Mouse (Mus musculus) heart, embryonic 14.5 days (tissue): ENCODE results near the gene Camk2d. TPM values are rescaled to one million over a fixed set of nuclear protein-coding genes. Genes with fewer than 3 reads are reported as not detected.

Experiments used
- ATAC-seq: fragments of 200-750 bp; cut with Nextera tagmentation; 2 replicates; pipeline ENCODE4 v1.8.0; 2017; ENCODE audit warnings: low read depth, moderate TSS enrichment; ENCODE audit not compliant: insufficient number of reproducible peaks, insufficient read depth, low FRiP score
- H3K27ac ChIP-seq, 2 experiments: fragments of 200-500 bp in 1 of 2; fragments of 300-500 bp in 1 of 2; sonication (generic) in 1 of 2; replicated peaks in 1 of 2; 2 replicates each; pipeline ENCODE4 v1.5.1; 2012 to 2014; ENCODE audit warnings: low read depth in 2 of 2, low read length in 2 of 2, control low read depth in 1 of 2, mild to moderate bottlenecking in 1 of 2, mixed read lengths in 1 of 2; ENCODE audit not compliant: control insufficient read depth in 1 of 2, insufficient read depth in 1 of 2
- H3K27me3 ChIP-seq: fragments of 300-500 bp; sonication (generic); 2 replicates; pipeline ENCODE4 v1.6.1; 2014; ENCODE audit warnings: mild to moderate bottlenecking, low read length, control low read depth; ENCODE audit not compliant: control insufficient read depth, insufficient read depth
- H3K36me3 ChIP-seq: fragments of 300-500 bp; sonication (generic); 2 replicates; pipeline ENCODE4 v1.6.1; 2014; ENCODE audit warnings: mild to moderate bottlenecking, control low read depth, low read length, mixed read lengths; ENCODE audit not compliant: control insufficient read depth, insufficient read depth
- H3K4me1 ChIP-seq, 2 experiments: fragments of 200-500 bp in 1 of 2; fragments of 300-500 bp in 1 of 2; sonication (generic) in 1 of 2; 2 replicates each; pipeline ENCODE4 v1.6.1; 2012 to 2014; ENCODE audit warnings: low read length in 2 of 2, control low read depth in 1 of 2, mixed read lengths in 1 of 2; ENCODE audit not compliant: control insufficient read depth in 2 of 2, insufficient read depth in 2 of 2
- H3K4me2 ChIP-seq: fragments of 300-500 bp; sonication (generic); 2 replicates; pipeline ENCODE4 v1.6.1; 2014; ENCODE audit warnings: mild to moderate bottlenecking, low read length
- H3K4me3 ChIP-seq, 2 experiments: fragments of 200-500 bp in 1 of 2; fragments of 300-500 bp in 1 of 2; sonication (generic) in 1 of 2; 2 replicates each; pipeline ENCODE4 v1.5.1; 2012 to 2014; ENCODE audit warnings: low read length in 2 of 2, mild to moderate bottlenecking in 2 of 2, control low read depth in 1 of 2, low read depth in 1 of 2, moderate library complexity in 1 of 2; ENCODE audit not compliant: control insufficient read depth in 1 of 2, insufficient read depth in 1 of 2
- H3K9ac ChIP-seq: fragments of 300-500 bp; sonication (generic); 2 replicates; pipeline ENCODE4 v1.6.1; 2014; ENCODE audit warnings: mild to moderate bottlenecking, low read length
- H3K9me3 ChIP-seq: fragments of 300-500 bp; sonication (generic); 2 replicates; pipeline ENCODE4 v1.6.1; 2016; ENCODE audit warnings: low read length, control low read depth; ENCODE audit not compliant: control insufficient read depth
- WGBS: fragments of 180-500 bp; shearing (Covaris S2); extraction: QIAGEN DNeasy Blood & Tissue Kit; methylation state at CpG from one replicate; pipeline ENCODE4 v1.1.7; 2014; 5-methylcytosine and 5-hydroxymethylcytosine counted together
- polyA plus RNA-seq: library from polyadenylated mRNA; unstranded; fragments of >200 nt; fragmentation: Nextera tagmentation; extraction: Ambion mirVana; gene quantifications from 2 replicates; pipeline ENCODE4 v1.2.1, GENCODE M21; 2014

Camk2d gene
- polyA plus RNA-seq, 1 experiment from 2014 or later, result 149 TPM

- Histone ChIP-seq H3K4me3 (no peak overlapping the region), H3K9me3 (no peaks in the 10 kb centered on the region), H3K9ac (no peak overlapping the region), H3K4me1 (peaks cover 5 to 20% of the 10 kb centered on the region in 2 experiments), H3K36me3 (no peaks in the 10 kb centered on the region), H3K4me2 (no peak overlapping the region), H3K27ac (no peak overlapping the region), H3K27me3 (no peaks in the 10 kb centered on the region)
- ATAC-seq, result no peak
- WGBS, result 93% methylated on average over 5 of the region's 5 CpGs
Observed at GRCm38 (mm10) chr3:126730411-126730810, 134.3 kb downstream of the Camk2d start.

- ATAC-seq, result no peak
- WGBS, result 87% methylated on average over 2 of the region's 2 CpGs
Observed at GRCm38 (mm10) chr3:126732323-126732722, 136.2 kb downstream of the Camk2d start.

GRCm38 (mm10) chr3:126734533-126734932 is 138.4 kb downstream of the Camk2d start:
- Histone ChIP-seq H3K4me3 (no peak overlapping the region), H3K9me3 (no peaks in the 10 kb centered on the region), H3K27ac (peak overlapping the region in 1 of 2 experiments; percentile 72; a peak in 2 of 4 replicates), H3K4me2 (no peak overlapping the region), H3K36me3 (no peaks in the 10 kb centered on the region), H3K27me3 (no peaks in the 10 kb centered on the region), H3K9ac (no peak overlapping the region), H3K4me1 (peaks cover 13 to 38% of the 10 kb centered on the region in 2 experiments)
- no peak for ATAC-seq
- 83% methylated on average over 2 of the region's 2 CpGs for WGBS

More at GRCm38 (mm10) chr3:126732323-126732722, 136.2 kb downstream of the Camk2d start:
- no peak overlapping the region for H3K27ac ChIP-seq
- no peak overlapping the region for H3K4me2 ChIP-seq
- no peaks in the 10 kb centered on the region for H3K36me3 ChIP-seq
- no peaks in the 10 kb centered on the region for H3K27me3 ChIP-seq
- peaks cover 8 to 28% of the 10 kb centered on the region in 2 experiments for H3K4me1 ChIP-seq
- H3K9me3 ChIP-seq, result no peaks in the 10 kb centered on the region
- no peak overlapping the region for H3K4me3 ChIP-seq
- H3K9ac ChIP-seq, result no peak overlapping the region

- Histone ChIP-seq H3K9me3 (no peaks in the 10 kb centered on the region), H3K36me3 (no peaks in the 10 kb centered on the region), H3K4me1 (peaks cover 13 to 42% of the 10 kb centered on the region in 2 experiments), H3K4me3 (no peak overlapping the region), H3K4me2 (no peak overlapping the region), H3K27ac (peak overlapping the region; percentile 45 to 72), H3K9ac (peak overlapping the region; percentile 44), H3K27me3 (no peaks in the 10 kb centered on the region)
- WGBS, result 58% methylated on average over 5 of the region's 5 CpGs
- ATAC-seq, result no peak
Observed at GRCm38 (mm10) chr3:126735211-126735610, 139.1 kb downstream of the Camk2d start.

GRCm38 (mm10) chr3:126737128-126737527 is 141.0 kb downstream of the Camk2d start:
- Histone ChIP-seq H3K4me1 (peaks cover 13 to 43% of the 10 kb centered on the region in 2 experiments), H3K9ac (no peak overlapping the region), H3K9me3 (no peaks in the 10 kb centered on the region), H3K36me3 (no peaks in the 10 kb centered on the region), H3K4me2 (peak overlapping the region; percentile 31; the same call in 1 of the 2 replicates), H3K4me3 (no peak overlapping the region), H3K27me3 (no peaks in the 10 kb centered on the region), H3K27ac (peak overlapping the region; percentile 85 to 86)
- ATAC-seq, result peak; percentile 69
- 16% methylated on average over 2 of the region's 2 CpGs for WGBS

GRCm38 (mm10) chr3:126740146-126740545 is 144.0 kb downstream of the Camk2d start:
- H3K4me2 ChIP-seq, result no peak overlapping the region
- H3K27me3 ChIP-seq, result no peaks in the 10 kb centered on the region
- H3K9ac ChIP-seq, result no peak overlapping the region
- no peaks in the 10 kb centered on the region for H3K9me3 ChIP-seq
- no peak for ATAC-seq
- H3K27ac ChIP-seq, result no peak overlapping the region
- no peak overlapping the region for H3K4me3 ChIP-seq
- WGBS, result 76% methylated on average over 1 of the region's 1 CpGs
- peaks cover 14 to 42% of the 10 kb centered on the region in 2 experiments for H3K4me1 ChIP-seq
- H3K36me3 ChIP-seq, result no peaks in the 10 kb centered on the region

GRCm38 (mm10) chr3:126744432-126745133 is 148.5 kb downstream of the Camk2d start:
- no peak overlapping the region for H3K4me2 ChIP-seq
- no peak for ATAC-seq
- peaks cover 5 to 46% of the 10 kb centered on the region in 2 experiments for H3K4me1 ChIP-seq
- no peak overlapping the region for H3K4me3 ChIP-seq
- H3K27ac ChIP-seq, result peak overlapping the region; percentile 56 to 88
- 72% methylated on average over 3 of the region's 3 CpGs for whole genome bisulfite sequencing
- H3K27me3 ChIP-seq, result no peaks in the 10 kb centered on the region
- H3K36me3 ChIP-seq, result no peaks in the 10 kb centered on the region
- no peaks in the 10 kb centered on the region for H3K9me3 ChIP-seq
- H3K9ac ChIP-seq, result no peak overlapping the region; the same call in 1 of the 2 replicates
